Mouse (Mus musculus): ENCODE measurements at regions not wholly inside any gene's neighbourhood (a gene's known extent, or its start where the extent isn't known, plus 50 kb on each side); places are given as distances from the start of the nearest gene placed in this dataset.

- no peak for DNase-seq (ENCODE audit: extremely low spot score)
These were observed 56.1 kb upstream of the Cav2 start for GRCm38 (mm10) chr6:17224852-17225251.

GRCm38 (mm10) chr6:17226483-17226882 lies 54.5 kb upstream of the Cav2 start:
- DNase-seq (ENCODE audit: extremely low spot score) = no peak
